Mouse (Mus musculus) bone marrow, adult 2 months (tissue): ENCODE results near the gene Cers5.
"Not testable (repeated sequence)": the region's sequence is repeated elsewhere in the genome, so short reads cannot be mapped to it uniquely, and the experiment has no call there.

ENCODE experiments used
- CTCF ChIP-seq: fragments of 200-500 bp; IDR thresholded peaks from 2 replicates; pipeline ENCODE4 v1.5.1; 2011; ENCODE audit warnings: low read length, control low read depth; ENCODE audit not compliant: control insufficient read depth, insufficient read depth
- POLR2A ChIP-seq: fragments of 200-500 bp; IDR thresholded peaks from 2 replicates; pipeline ENCODE4 v1.6.1; 2011; ENCODE audit warnings: low read depth, mild to moderate bottlenecking, control low read depth, low read length, borderline replicate concordance; ENCODE audit not compliant: control insufficient read depth

DNA sequence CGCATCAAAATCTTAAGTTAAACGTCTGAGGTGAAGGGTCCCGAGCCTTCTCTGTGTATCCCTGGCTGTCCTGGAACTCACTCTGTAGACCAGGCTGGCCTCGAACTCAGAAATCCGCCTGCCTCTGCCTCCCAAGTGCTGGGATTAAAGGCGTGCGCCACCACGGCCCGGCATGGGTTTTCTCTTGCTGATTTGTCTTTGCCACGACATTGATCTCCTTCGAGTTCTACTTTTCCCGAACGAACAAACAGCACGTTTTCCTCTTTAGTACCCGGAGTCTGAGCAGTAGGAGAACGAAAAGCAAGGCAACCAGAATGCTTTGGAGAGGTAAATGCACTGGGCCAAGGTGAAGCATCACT, 71.1 kb downstream of the Cers5 start:
- TF ChIP-seq POLR2A, CTCF: not testable (repeated sequence)
